Mouse (Mus musculus): ENCODE results near the gene Rpl38. TPM values are rescaled to one million over a fixed set of nuclear protein-coding genes. Genes with fewer than 3 reads are reported as not detected.

Gene Rpl38
- total RNA-seq, 2 experiments from 2014 or later, result 800 to 850 TPM

GRCm38 (mm10) chr11:114699511-114699910 is 31.2 kb downstream of the Rpl38 start:
- no peak for DNase-seq (ENCODE audit: low spot score in 2 of 2)

GRCm38 (mm10) chr11:114702311-114702995 is 34.1 kb downstream of the Rpl38 start:
- peak in 1 of 2 experiments; percentile 40 for DNase-seq (ENCODE audit: low spot score in 2 of 2)

- no peak for DNase-seq (ENCODE audit: low spot score in 2 of 2)
Measured at GRCm38 (mm10) chr11:114702996-114703361, 34.7 kb downstream of the Rpl38 start.

- peak; percentile 73 to 82 for DNase-seq (ENCODE audit: low spot score in 2 of 2)
Measured at GRCm38 (mm10) chr11:114704071-114704913, 36.0 kb downstream of the Rpl38 start.

GRCm38 (mm10) chr11:114706358-114706757 is 38.0 kb downstream of the Rpl38 start:
- no peak for DNase-seq (ENCODE audit: low spot score in 2 of 2)

GRCm38 (mm10) chr11:114711393-114711792 is 43.1 kb downstream of the Rpl38 start:
- no peak for DNase-seq (ENCODE audit: low spot score in 2 of 2)

GRCm38 (mm10) chr11:114711861-114712260 is 43.5 kb downstream of the Rpl38 start:
- DNase-seq (ENCODE audit: low spot score in 2 of 2), result no peak

- DNase-seq (ENCODE audit: low spot score in 2 of 2), result peak; percentile 59 to 70
Measured at GRCm38 (mm10) chr11:114714526-114714925, 46.2 kb downstream of the Rpl38 start.

- DNase-seq (ENCODE audit: low spot score in 2 of 2), result no peak
Measured at GRCm38 (mm10) chr11:114715531-114715930, 47.2 kb downstream of the Rpl38 start.

GRCm38 (mm10) chr11:114720535-114720934 is 52.2 kb downstream of the Rpl38 start:
- no peak for DNase-seq (ENCODE audit: low spot score in 2 of 2)

Other genes starting within 250 kb of the Rpl38 start
- 10 to 100 TPM; 26.0 to 30.1 TPM for gene Ttyh2, start 6.9 kb downstream of the Rpl38 start, total RNA-seq (2021)
- gene Dnaic2, start 58.9 kb downstream of the Rpl38 start, total RNA-seq (2021), result 1 to 10 TPM; 1.6 to 3.5 TPM
- gene Kif19a, start 96.9 kb downstream of the Rpl38 start, total RNA-seq (2021), result 10 to 100 TPM; 15.4 to 18.9 TPM
- gene Btbd17, start 127.4 kb downstream of the Rpl38 start, total RNA-seq (2021), result 10 to 100 TPM; 31.5 to 34.9 TPM
- not detected for gene Gpr142, start 130.4 kb downstream of the Rpl38 start, total RNA-seq (2021)
- gene Gprc5c, start 182.6 kb downstream of the Rpl38 start, total RNA-seq (2021), result 1 to 10 TPM; 4.7 to 6.0 TPM
- 1 to 10 TPM in 1 of 2 experiments, under 1 TPM in 1; 0.19 to 1.1 TPM for gene Cd300a, start 221.5 kb downstream of the Rpl38 start, total RNA-seq (2021)